Mouse (Mus musculus): Measurements from ENCODE around the gene As3mt.

DNA sequence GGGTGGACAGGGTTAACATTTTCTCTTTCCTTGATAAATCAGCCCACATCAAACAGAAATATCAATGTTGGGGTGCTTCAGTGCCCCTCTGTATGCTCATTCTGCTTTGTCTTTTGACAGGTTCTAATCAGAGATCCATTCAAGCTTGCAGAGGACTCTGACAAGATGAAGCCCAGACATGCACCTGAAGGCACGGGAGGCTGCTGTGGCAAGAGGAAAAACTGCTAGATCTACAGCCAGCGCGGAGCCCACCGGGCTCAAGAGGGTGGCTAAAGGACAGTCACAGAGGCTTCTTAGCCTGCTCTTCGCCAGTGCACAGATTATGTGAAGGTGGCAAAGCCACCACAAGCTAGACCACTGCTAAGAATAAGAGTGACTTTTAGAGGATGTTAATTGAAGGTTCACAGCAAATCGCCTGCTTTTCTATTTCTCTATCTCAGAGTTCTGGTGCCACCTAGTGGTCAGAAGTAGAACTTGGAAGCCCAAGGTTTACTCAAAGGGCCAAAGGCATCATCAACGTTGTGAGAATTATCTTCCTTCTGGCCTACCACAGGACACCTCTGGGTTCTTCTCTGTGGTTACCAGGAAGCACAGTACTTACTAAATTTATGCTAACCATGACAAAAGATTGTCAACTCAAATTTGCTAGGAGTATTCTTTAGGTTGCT lies 33.2 kb downstream of the As3mt start:
- TF ChIP-seq GATA1 (IDR thresholded peaks at IDR 0.05; ENCODE audit: low read length) (no peak), TAL1 (IDR thresholded peaks at IDR 0.05; ENCODE audit: low read length) (no peak)

Data from erythroblast, embryonic 14.5 days (primary cell).